Mouse (Mus musculus) spleen, adult 2 months (tissue): ENCODE results near the gene Clptm1.

Source experiments
- CTCF ChIP-seq: fragments of 200-500 bp; IDR thresholded peaks from 2 replicates; pipeline ENCODE4 v1.5.1; 2011; ENCODE audit warnings: mild to moderate bottlenecking, inconsistent platforms; ENCODE audit not compliant: insufficient read depth, insufficient read length, insufficient replicate concordance; ENCODE audit errors: extremely low read depth
- POLR2A ChIP-seq: fragments of 200-500 bp; IDR thresholded peaks from 2 replicates; pipeline ENCODE4 v1.6.1; 2011; ENCODE audit warnings: low read depth, low read length, inconsistent platforms

- TF ChIP-seq POLR2A (no peak), CTCF (no peak)
Observed at GRCm38 (mm10) chr7:19690845-19691244, 26.0 kb upstream of the Clptm1 start.
